9 mouse cellular contexts compared by ENCODE assay signal in the genomic region with DNA sequence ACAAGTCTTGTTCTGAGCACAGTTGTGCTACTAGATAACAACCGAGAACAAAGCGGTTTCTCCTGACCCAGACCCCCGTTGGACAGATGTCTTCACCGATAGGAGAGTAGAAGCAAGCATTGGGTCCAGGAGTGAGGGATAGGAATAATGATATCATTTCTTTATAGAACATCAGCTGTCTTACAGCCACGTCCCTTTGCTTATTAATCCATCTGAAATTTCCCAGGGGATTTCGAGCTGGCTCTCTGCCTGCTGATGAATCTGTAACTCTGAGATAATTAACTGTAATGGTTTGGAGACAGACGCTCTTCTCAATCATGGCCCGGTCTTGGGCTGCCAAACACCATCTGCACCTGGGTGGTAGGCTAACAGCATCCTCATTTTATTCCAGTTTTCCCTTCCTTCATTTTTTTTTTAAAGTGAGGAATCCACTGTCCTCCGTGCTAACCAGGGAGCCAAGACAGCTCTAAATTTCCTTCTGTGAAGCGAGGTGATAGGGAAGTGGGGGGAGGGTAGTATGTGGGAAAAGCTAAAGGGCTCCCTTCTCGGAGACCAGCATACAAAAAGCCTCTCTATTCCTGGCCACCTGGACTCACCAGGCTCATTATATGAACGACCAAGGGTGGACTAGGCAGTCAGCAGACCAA.
DNase-seq lines count a peak whose midpoint lies in the region; ATAC-seq lines count a peak whose summit lies in the region.
"Had no signal": no experiment of that assay in that cellular context is flagged by ENCODE, and none has a peak within 500 bp of the region (broad histone marks: within the 10 kb centered on the region; RNA-seq: fewer than 3 reads in every experiment).

No protein-coding gene starts in this region.

- H3K4me2 ChIP-seq in embryonic facial prominence, embryonic 14.5 days (ENCODE audit: low read depth, low read length) = no peak overlapping the region
- H3K4me2 ChIP-seq in hindbrain, embryonic 14.5 days (replicated peaks) = 0 out of 2 replicates have a peak overlapping the region, but pooled peaks have one; percentile 11
- peak overlapping the region; percentile 35 for H3K4me2 ChIP-seq in neural tube, embryonic 13.5 days
- H3K4me2 ChIP-seq: limb, embryonic 12.5 days had no signal

- intact Hi-C loops in left cerebral cortex, postnatal 4 days (cut with DNase I) = no loop called here

- H3K27ac ChIP-seq in embryonic facial prominence, embryonic 14.5 days (replicated peaks; ENCODE audit: low read depth, low read length) = no peak overlapping the region
- peak overlapping the region; percentile 66 for H3K27ac ChIP-seq in hindbrain, embryonic 14.5 days
- peak overlapping the region; percentile 93 for H3K27ac ChIP-seq in neural tube, embryonic 13.5 days (replicated peaks)
- H3K27ac ChIP-seq: limb, embryonic 12.5 days had no signal

- H3K4me3 ChIP-seq in embryonic facial prominence, embryonic 14.5 days (ENCODE audit: low read depth, low read length) = no peak overlapping the region
- no peak overlapping the region for H3K4me3 ChIP-seq in hindbrain, embryonic 14.5 days (replicated peaks; ENCODE audit: low read length)
- no peak overlapping the region for H3K4me3 ChIP-seq in neural tube, embryonic 13.5 days
- H3K4me3 ChIP-seq: erythroblast, embryonic 14.5 days; limb, embryonic 12.5 days had no signal

- WGBS in embryonic facial prominence, embryonic 14.5 days = 52% methylated on average over 12 of the region's 12 CpGs
- 25% methylated on average over 12 of the region's 12 CpGs for WGBS in hindbrain, embryonic 14.5 days
- 26% methylated on average over 12 of the region's 12 CpGs for WGBS in neural tube, embryonic 13.5 days

- ATAC-seq in embryonic facial prominence, embryonic 14.5 days (ENCODE audit: low read depth) = peak; percentile 70
- peak; percentile 64 for ATAC-seq in hindbrain, embryonic 14.5 days (ENCODE audit: low FRiP score)
- peak; percentile 80 for ATAC-seq in neural tube, embryonic 13.5 days (ENCODE audit: low read depth)

- H3K27me3 ChIP-seq in embryonic facial prominence, embryonic 14.5 days (replicated peaks; ENCODE audit: control insufficient read depth, insufficient read depth, low read length) = no peaks in the 10 kb centered on the region
- no peaks in the 10 kb centered on the region for H3K27me3 ChIP-seq in hindbrain, embryonic 14.5 days (ENCODE audit: control insufficient read depth, insufficient read depth, low read length)
- no peaks in the 10 kb centered on the region for H3K27me3 ChIP-seq in neural tube, embryonic 13.5 days
- H3K27me3 ChIP-seq: limb, embryonic 12.5 days had no signal

- peak; percentile 92 for DNase-seq in left cerebral cortex, postnatal 4 days
- DNase-seq in left cerebral cortex, adult 8-10 months (ENCODE audit: low spot score in 2 of 2) = no peak
- peak; percentile 32 for DNase-seq in embryonic facial prominence, embryonic 14.5 days (ENCODE audit: low spot score)
- peak; percentile 83 for DNase-seq in hindbrain, embryonic 14.5 days (ENCODE audit: low spot score)
- no peak for DNase-seq in lung, adult 18-20 months
- DNase-seq in frontal cortex, postnatal 36 days (ENCODE audit: low spot score in 2 of 2) = no peak

- H3K9ac ChIP-seq in embryonic facial prominence, embryonic 14.5 days (ENCODE audit: low read depth, low read length) = no peak overlapping the region
- no peak overlapping the region for H3K9ac ChIP-seq in hindbrain, embryonic 14.5 days
- H3K9ac ChIP-seq in neural tube, embryonic 13.5 days = peak overlapping the region; percentile 35; the same call in 1 of the 2 replicates
- H3K9ac ChIP-seq: limb, embryonic 12.5 days had no signal

- peaks cover 13% of the 10 kb centered on the region for H3K4me1 ChIP-seq in embryonic facial prominence, embryonic 14.5 days (ENCODE audit: control insufficient read depth, insufficient read depth, low read length)
- H3K4me1 ChIP-seq in hindbrain, embryonic 14.5 days (replicated peaks; ENCODE audit: control insufficient read depth, insufficient read depth, low read length) = peaks cover 27% of the 10 kb centered on the region
- H3K4me1 ChIP-seq in neural tube, embryonic 13.5 days (replicated peaks) = peaks cover 32% of the 10 kb centered on the region

- no peaks in the 10 kb centered on the region for H3K36me3 ChIP-seq in embryonic facial prominence, embryonic 14.5 days (ENCODE audit: control insufficient read depth, insufficient read depth, low read length)
- no peaks in the 10 kb centered on the region for H3K36me3 ChIP-seq in hindbrain, embryonic 14.5 days (replicated peaks; ENCODE audit: control insufficient read depth, insufficient read depth)
- H3K36me3 ChIP-seq in neural tube, embryonic 13.5 days = no peaks in the 10 kb centered on the region
- H3K36me3 ChIP-seq: limb, embryonic 12.5 days had no signal

- no peaks in the 10 kb centered on the region for H3K9me3 ChIP-seq in embryonic facial prominence, embryonic 14.5 days (ENCODE audit: control insufficient read depth, low read length)
- no peaks in the 10 kb centered on the region for H3K9me3 ChIP-seq in hindbrain, embryonic 14.5 days (ENCODE audit: control insufficient read depth, low read length)
- no peaks in the 10 kb centered on the region for H3K9me3 ChIP-seq in neural tube, embryonic 13.5 days
- H3K9me3 ChIP-seq: limb, embryonic 12.5 days had no signal

Comparison
In these comparisons a context has a peak if more than half of its experiments do, and no peak if none do; other contexts are left out.
1. DNase-seq: peak in left cerebral cortex, postnatal 4 days (single experiment), embryonic facial prominence, embryonic 14.5 days (single experiment) and hindbrain, embryonic 14.5 days (single experiment); none in left cerebral cortex, adult 8-10 months (0 of 2), lung, adult 18-20 months (0 of 2) and frontal cortex, postnatal 36 days (0 of 2).
2. Peak in every context shown above with its lines, with median percentiles within 50 percentile points of each other: ATAC-seq.